Mouse (Mus musculus): ENCODE results near the gene Zfp433. TPM values are rescaled to one million over a fixed set of nuclear protein-coding genes. Genes with fewer than 3 reads are reported as not detected.
"Not testable (repeated sequence)": the region's sequence is repeated elsewhere in the genome, so short reads cannot be mapped to it uniquely, and the experiment has no call there.

Gene Zfp433
- polyA plus RNA-seq (2015; fragmentation: Nextera tagmentation; extraction: Ambion mirVana), result 18.5 and 20.9 TPM in 2 replicates

GRCm38 (mm10) chr10:81704531-81705301 lies at the start of gene Zfp433:
Zfp433 (plus strand) TSS chr10:81704825.
- H3K9me3 ChIP-seq (ENCODE audit: control insufficient read depth, low read length); H3K27ac ChIP-seq (ENCODE audit: low read length); H3K4me2 ChIP-seq (ENCODE audit: low read depth, low read length); H3K27me3 ChIP-seq (ENCODE audit: control insufficient read depth, insufficient read depth, low read depth, low read length); H3K4me3 ChIP-seq (ENCODE audit: low read length); H3K4me1 ChIP-seq (replicated peaks; ENCODE audit: control insufficient read depth, insufficient read depth, low read length); H3K36me3 ChIP-seq (ENCODE audit: control insufficient read depth, insufficient read depth, low read length); H3K9ac ChIP-seq (ENCODE audit: low read length): not testable (repeated sequence)
- WGBS, result no CpG with 5 or more reads among the region's 46 CpGs
- ATAC-seq (ENCODE audit: low read depth), result peak; percentile 100

- H3K4me2 ChIP-seq (ENCODE audit: low read depth, low read length), result no peak overlapping the region
- no peak overlapping the region for H3K4me3 ChIP-seq (ENCODE audit: low read length)
- no peaks in the 10 kb centered on the region for H3K27me3 ChIP-seq (ENCODE audit: control insufficient read depth, insufficient read depth, low read depth, low read length)
- 95% methylated on average over 10 of the region's 10 CpGs for WGBS
- H3K9ac ChIP-seq (ENCODE audit: low read length), result no peak overlapping the region
- no peak for ATAC-seq (ENCODE audit: low read depth)
- H3K4me1 ChIP-seq (replicated peaks; ENCODE audit: control insufficient read depth, insufficient read depth, low read length), result no peaks in the 10 kb centered on the region
- no peak overlapping the region for H3K27ac ChIP-seq (ENCODE audit: low read length)
- peaks cover 19% of the 10 kb centered on the region for H3K9me3 ChIP-seq (ENCODE audit: control insufficient read depth, low read length)
- peaks cover 18% of the 10 kb centered on the region for H3K36me3 ChIP-seq (ENCODE audit: control insufficient read depth, insufficient read depth, low read length)
These were observed 49.4 kb upstream of the Zfp433 start for GRCm38 (mm10) chr10:81655178-81655577.

DNA sequence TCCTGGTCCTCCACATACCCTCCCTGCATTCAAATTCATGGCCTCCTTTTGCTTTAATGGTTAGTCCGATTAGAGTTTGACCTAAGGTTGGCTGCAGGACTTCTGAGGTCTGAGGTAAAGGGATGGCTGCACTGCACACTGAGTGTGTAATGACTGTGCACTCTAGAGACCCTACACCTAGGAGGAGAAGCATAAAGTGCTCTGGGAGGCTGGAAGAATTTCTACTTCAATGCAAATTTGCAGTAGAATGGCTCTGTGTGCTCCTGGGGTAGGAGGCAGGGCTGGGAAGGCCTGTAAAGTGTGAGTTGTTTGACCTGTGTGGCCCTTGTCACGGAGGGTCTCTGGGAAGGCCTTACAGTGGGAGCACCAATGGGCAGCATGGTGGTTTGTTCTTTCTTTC lies 48.5 kb upstream of the Zfp433 start:
- Histone ChIP-seq H3K36me3 (ENCODE audit: control insufficient read depth, insufficient read depth, low read length) (peaks cover 18% of the 10 kb centered on the region), H3K4me1 (replicated peaks; ENCODE audit: control insufficient read depth, insufficient read depth, low read length) (no peaks in the 10 kb centered on the region), H3K9me3 (ENCODE audit: control insufficient read depth, low read length) (peaks cover 19% of the 10 kb centered on the region)

GRCm38 (mm10) chr10:81687114-81687513 lies 17.5 kb upstream of the Zfp433 start:
- no CpG with 5 or more reads among the region's 18 CpGs for WGBS
- H3K9me3 ChIP-seq (ENCODE audit: control insufficient read depth, low read length); H3K36me3 ChIP-seq (ENCODE audit: control insufficient read depth, insufficient read depth, low read length); H3K4me2 ChIP-seq (ENCODE audit: low read depth, low read length); H3K27me3 ChIP-seq (ENCODE audit: control insufficient read depth, insufficient read depth, low read depth, low read length); H3K27ac ChIP-seq (ENCODE audit: low read length); ATAC-seq (ENCODE audit: low read depth); H3K4me3 ChIP-seq (ENCODE audit: low read length); H3K4me1 ChIP-seq (replicated peaks; ENCODE audit: control insufficient read depth, insufficient read depth, low read length); H3K9ac ChIP-seq (ENCODE audit: low read length): not testable (repeated sequence)

More for the DNA sequence above, 48.5 kb upstream of the Zfp433 start:
- Histone ChIP-seq H3K4me2 (ENCODE audit: low read depth, low read length) (no peak overlapping the region), H3K27me3 (ENCODE audit: control insufficient read depth, insufficient read depth, low read depth, low read length) (no peaks in the 10 kb centered on the region), H3K4me3 (ENCODE audit: low read length) (no peak overlapping the region), H3K9ac (ENCODE audit: low read length) (no peak overlapping the region), H3K27ac (ENCODE audit: low read length) (no peak overlapping the region)
- WGBS, result 98% methylated on average over 2 of the region's 2 CpGs
- ATAC-seq (ENCODE audit: low read depth), result no peak

GRCm38 (mm10) chr10:81770506-81771403 lies 66.1 kb downstream of the Zfp433 start, which contains the start of gene Gm3055:
Gm3055 (minus strand) TSS chr10:81771161.
- no CpG with 5 or more reads among the region's 43 CpGs for WGBS
- ATAC-seq (ENCODE audit: low read depth), result peak; percentile 97

GRCm38 (mm10) chr10:81771404-81771777 lies 66.8 kb downstream of the Zfp433 start:
- not testable (repeated sequence) for H3K4me3 ChIP-seq (ENCODE audit: low read length); H3K27me3 ChIP-seq (ENCODE audit: control insufficient read depth, insufficient read depth, low read depth, low read length); H3K4me2 ChIP-seq (ENCODE audit: low read depth, low read length); H3K9me3 ChIP-seq (ENCODE audit: control insufficient read depth, low read length); H3K9ac ChIP-seq (ENCODE audit: low read length); H3K27ac ChIP-seq (ENCODE audit: low read length); H3K4me1 ChIP-seq (replicated peaks; ENCODE audit: control insufficient read depth, insufficient read depth, low read length); H3K36me3 ChIP-seq (ENCODE audit: control insufficient read depth, insufficient read depth, low read length)
- WGBS, result no CpG with 5 or more reads among the region's 3 CpGs
- ATAC-seq (ENCODE audit: low read depth), result peak; percentile 45; the same call in 1 of the 2 replicates

More at GRCm38 (mm10) chr10:81770506-81771403, 66.1 kb downstream of the Zfp433 start, which contains the start of gene Gm3055:
- not testable (repeated sequence) for H3K4me2 ChIP-seq (ENCODE audit: low read depth, low read length); H3K4me1 ChIP-seq (replicated peaks; ENCODE audit: control insufficient read depth, insufficient read depth, low read length); H3K4me3 ChIP-seq (ENCODE audit: low read length); H3K27ac ChIP-seq (ENCODE audit: low read length); H3K36me3 ChIP-seq (ENCODE audit: control insufficient read depth, insufficient read depth, low read length); H3K9ac ChIP-seq (ENCODE audit: low read length); H3K9me3 ChIP-seq (ENCODE audit: control insufficient read depth, low read length); H3K27me3 ChIP-seq (ENCODE audit: control insufficient read depth, insufficient read depth, low read depth, low read length)

Other genes with a start within 250 kb of the Zfp433 start
- gene Nfic, start 249.2 kb upstream of the Zfp433 start, polyA plus RNA-seq (2015; fragmentation: Nextera tagmentation; extraction: Ambion mirVana), result 92.5 and 106 TPM in 2 replicates
- 0.40 and 0.67 TPM in 2 replicates for gene Celf5, start 222.1 kb upstream of the Zfp433 start, polyA plus RNA-seq (2015; fragmentation: Nextera tagmentation; extraction: Ambion mirVana)
- gene Ncln, start 208.4 kb upstream of the Zfp433 start, polyA plus RNA-seq (2015; fragmentation: Nextera tagmentation; extraction: Ambion mirVana), result 82.9 and 83.6 TPM in 2 replicates
- 2.8 and 4.1 TPM in 2 replicates for gene S1pr4, start 204.7 kb upstream of the Zfp433 start, polyA plus RNA-seq (2015; fragmentation: Nextera tagmentation; extraction: Ambion mirVana)
- 1.8 and 2.2 TPM in 2 replicates for gene Gna15, start 180.6 kb upstream of the Zfp433 start, polyA plus RNA-seq (2015; fragmentation: Nextera tagmentation; extraction: Ambion mirVana)
- gene Gna11, start 159.6 kb upstream of the Zfp433 start, polyA plus RNA-seq (2015; fragmentation: Nextera tagmentation; extraction: Ambion mirVana), result 68.7 and 70.9 TPM in 2 replicates
- 377 and 416 TPM in 2 replicates for gene Aes, start 145.3 kb upstream of the Zfp433 start, polyA plus RNA-seq (2015; fragmentation: Nextera tagmentation; extraction: Ambion mirVana)
- 51.2 and 53.3 TPM in 2 replicates for gene Tle2, start 130.3 kb upstream of the Zfp433 start, polyA plus RNA-seq (2015; fragmentation: Nextera tagmentation; extraction: Ambion mirVana)
- gene Tle6, start 103.8 kb upstream of the Zfp433 start, polyA plus RNA-seq (2015; fragmentation: Nextera tagmentation; extraction: Ambion mirVana), result 30.1 and 33.8 TPM in 2 replicates
- 0.24 and 0.98 TPM in 2 replicates for gene BC025920, start 98.6 kb upstream of the Zfp433 start, polyA plus RNA-seq (2015; fragmentation: Nextera tagmentation; extraction: Ambion mirVana)
- 38.0 and 40.0 TPM in 2 replicates for gene Sirt6, start 77.0 kb upstream of the Zfp433 start, polyA plus RNA-seq (2015; fragmentation: Nextera tagmentation; extraction: Ambion mirVana)
- gene Ankrd24, start 76.3 kb upstream of the Zfp433 start, polyA plus RNA-seq (2015; fragmentation: Nextera tagmentation; extraction: Ambion mirVana), result 8.5 and 9.2 TPM in 2 replicates
- 4.8 and 5.0 TPM in 2 replicates for gene Gm10778, start 55.8 kb upstream of the Zfp433 start, polyA plus RNA-seq (2015; fragmentation: Nextera tagmentation; extraction: Ambion mirVana)
- gene Gm3055, start 66.3 kb downstream of the Zfp433 start, polyA plus RNA-seq (2015; fragmentation: Nextera tagmentation; extraction: Ambion mirVana), result 10.2 and 10.6 TPM in 2 replicates
- 2.5 and 3.9 TPM in 2 replicates for gene Gm4767, start 107.4 kb downstream of the Zfp433 start, polyA plus RNA-seq (2015; fragmentation: Nextera tagmentation; extraction: Ambion mirVana)
- 9.0 and 10.9 TPM in 2 replicates for gene Gm32687, start 159.1 kb downstream of the Zfp433 start, polyA plus RNA-seq (2015; fragmentation: Nextera tagmentation; extraction: Ambion mirVana)
- gene Zfp781, start 225.7 kb downstream of the Zfp433 start, polyA plus RNA-seq (2015; fragmentation: Nextera tagmentation; extraction: Ambion mirVana), result 3.0 and 4.7 TPM in 2 replicates

Data from lung, embryonic 16.5 days (tissue).